Mouse (Mus musculus) thymus, postnatal 0 days (tissue): ENCODE measurements around the gene Wasf3. TPM values are rescaled to one million over a fixed set of nuclear protein-coding genes. Genes with fewer than 3 reads are reported as not detected.
"Not testable (repeated sequence)": the region's sequence is repeated elsewhere in the genome, so short reads cannot be mapped to it uniquely, and the experiment has no call there.

Experiments
- DNase-seq: peaks from one replicate; pipeline ENCODE4 v3.0.0-alpha.2; 2015; ENCODE audit warnings: low spot score
- polyA plus RNA-seq: library from polyadenylated mRNA; unstranded; fragments of >200 nt; fragmentation: Nextera tagmentation; extraction: Ambion mirVana; gene quantifications from 2 replicates; pipeline ENCODE4 v1.2.1, GENCODE M21; 2015

The Wasf3 gene
- polyA plus RNA-seq, 1 experiment from 2014 or later, result 0.29 TPM

- no peak for DNase-seq
Measured at GRCm38 (mm10) chr5:146442767-146443166, 58.0 kb downstream of the Wasf3 start.

- DNase-seq, result no peak
Measured at GRCm38 (mm10) chr5:146446633-146447032, 61.8 kb downstream of the Wasf3 start.

GRCm38 (mm10) chr5:146451592-146452254 lies 66.9 kb downstream of the Wasf3 start:
- DNase-seq, result no peak

GRCm38 (mm10) chr5:146453556-146453955 lies 68.8 kb downstream of the Wasf3 start:
- no peak for DNase-seq

- DNase-seq, result no peak
Measured at GRCm38 (mm10) chr5:146461612-146462011, 76.8 kb downstream of the Wasf3 start.

GRCm38 (mm10) chr5:146466663-146467062 lies 81.9 kb downstream of the Wasf3 start:
- DNase-seq, result no peak

GRCm38 (mm10) chr5:146468311-146468710 lies 83.5 kb downstream of the Wasf3 start:
- no peak for DNase-seq

- no peak for DNase-seq
Measured at GRCm38 (mm10) chr5:146470821-146471220, 86.0 kb downstream of the Wasf3 start.

GRCm38 (mm10) chr5:146471311-146471710 lies 86.5 kb downstream of the Wasf3 start:
- no peak for DNase-seq

GRCm38 (mm10) chr5:146471821-146472220 lies 87.0 kb downstream of the Wasf3 start:
- no peak for DNase-seq

- not testable (repeated sequence) for DNase-seq
Measured at GRCm38 (mm10) chr5:146479564-146479963, 94.8 kb downstream of the Wasf3 start.

GRCm38 (mm10) chr5:146481665-146482064 lies 96.9 kb downstream of the Wasf3 start, which contains the start of gene Gm6408:
Gene Gm6408 (plus strand): TSS chr5:146481965.
- DNase-seq, result not testable (repeated sequence)

- DNase-seq, result not testable (repeated sequence)
Measured at GRCm38 (mm10) chr5:146488959-146489358, 104.2 kb downstream of the Wasf3 start.

- not testable (repeated sequence) for DNase-seq
Measured at GRCm38 (mm10) chr5:146491063-146491462, 106.3 kb downstream of the Wasf3 start, which contains the start of gene Gm6370. Gene Gm6370 (plus strand): TSS chr5:146491363.

GRCm38 (mm10) chr5:146502099-146502498 lies 117.3 kb downstream of the Wasf3 start, which contains the start of gene 4930449I24Rik:
Gene 4930449I24Rik (plus strand): TSS chr5:146502399.
- DNase-seq, result not testable (repeated sequence)

- not testable (repeated sequence) for DNase-seq
Measured at GRCm38 (mm10) chr5:146513823-146514222, 129.0 kb downstream of the Wasf3 start, which contains the start of gene Gm3402. Gene Gm3402 (plus strand): TSS chr5:146514123.

Other genes starting within 250 kb of the Wasf3 start
- not detected in 2 replicates for gene Gm5565, start 224.4 kb upstream of the Wasf3 start, polyA plus RNA-seq
- not detected in 2 replicates for gene Gm6309, start 214.3 kb upstream of the Wasf3 start, polyA plus RNA-seq
- gene 1700001J03Rik, start 199.7 kb upstream of the Wasf3 start, polyA plus RNA-seq, result not detected in 2 replicates
- 61.1 and 63.3 TPM in 2 replicates for gene Rnf6, start 163.4 kb upstream of the Wasf3 start, polyA plus RNA-seq
- gene Cdk8, start 153.8 kb upstream of the Wasf3 start, polyA plus RNA-seq, result 15.6 and 16.3 TPM in 2 replicates
- not detected in 2 replicates for gene Gm6408, start 97.0 kb downstream of the Wasf3 start, polyA plus RNA-seq
- gene Gm6370, start 106.4 kb downstream of the Wasf3 start, polyA plus RNA-seq, result not detected in 2 replicates
- not detected in 2 replicates for gene 4930449I24Rik, start 117.4 kb downstream of the Wasf3 start, polyA plus RNA-seq
- not detected in 2 replicates for gene Gm3402, start 129.1 kb downstream of the Wasf3 start, polyA plus RNA-seq
- not detected in 2 replicates for gene Gm3404, start 140.8 kb downstream of the Wasf3 start, polyA plus RNA-seq
- gene Gm3409, start 152.7 kb downstream of the Wasf3 start, polyA plus RNA-seq, result 0.13 TPM in 1 of 2 replicates, not detected in the other
- gene Gm3415, start 171.2 kb downstream of the Wasf3 start, polyA plus RNA-seq, result not detected in 2 replicates
- gene Gpr12, start 200.3 kb downstream of the Wasf3 start, polyA plus RNA-seq, result 0.26 TPM in 1 of 2 replicates, not detected in the other